ENCODE assay signal across 8 mouse cellular contexts in genomic region chr5:74067831-74068713, GRCm38 (mm10). TPM values are rescaled to one million over a fixed set of nuclear protein-coding genes. Genes with fewer than 3 reads are reported as not detected.
DNase-seq lines count a peak whose midpoint lies in the region; ATAC-seq lines count a peak whose summit lies in the region.

Gene Usp46, minus strand, starts transcription at chr5:74068431.

- no peaks in the 10 kb centered on the region for H3K36me3 ChIP-seq in hindbrain, embryonic 10.5 days

- under 1% methylated on average over 89 of the region's 89 CpGs for WGBS in hindbrain, embryonic 10.5 days

- DNase-seq in Muller cell, postnatal 12 days (ENCODE audit: inconsistent ontology term), result peak; percentile 89
- DNase-seq in cerebellum, adult 9-10 months, result peak; percentile 79
- peak; percentile 85 for DNase-seq in hindbrain, embryonic 10.5 days (ENCODE audit: low spot score)
- DNase-seq in layer of hippocampus, postnatal 14 days (ENCODE audit: low spot score in 2 of 2), result peak; percentile 74 to 75
- DNase-seq in lung, postnatal 25 days (ENCODE audit: low spot score), result peak; percentile 85
- peak; percentile 38 for DNase-seq in retina, adult 2 months (ENCODE audit: low read depth, low spot score)
- peak; percentile 76 for DNase-seq in thymus, postnatal 25 days

- peak within 1 kb of the TSS; percentile 86 for H3K4me3 ChIP-seq in hindbrain, embryonic 10.5 days

- H3K4me1 ChIP-seq in hindbrain, embryonic 10.5 days (replicated peaks), result peaks cover 40% of the 10 kb centered on the region

- no peaks in the 10 kb centered on the region for H3K27me3 ChIP-seq in hindbrain, embryonic 10.5 days (ENCODE audit: insufficient read depth, poor library complexity, severe bottlenecking)

- H3K27ac ChIP-seq in hindbrain, embryonic 10.5 days, result peak within 1 kb of the TSS; percentile 99

- peak; percentile 87 for ATAC-seq in frontal cortex, adult (ENCODE audit: low TSS enrichment)

- no peaks in the 10 kb centered on the region for H3K9me3 ChIP-seq in hindbrain, embryonic 10.5 days

RNA-seq across cellular contexts. Expression of gene Usp46, which starts in this region (rescaled TPM):
- 27.6 and 31.2 TPM in 2 replicates for polyA plus RNA-seq in hindbrain, embryonic 10.5 days (2016; fragmentation: Nextera tagmentation; extraction: Ambion mirVana)
- total RNA-seq in layer of hippocampus, postnatal 14 days (2021), result 100 to 1,000 TPM; 125 to 130 TPM

Comparison
In these comparisons a context has a peak if more than half of its experiments do, and no peak if none do; other contexts are left out.
1. Peak in every context shown above with its lines: DNase-seq, ATAC-seq, H3K4me3 ChIP-seq and H3K27ac ChIP-seq.
2. DNase-seq: peak in every context shown above with its lines; median percentile 89 in Muller cell, postnatal 12 days; 85 in hindbrain, embryonic 10.5 days; 85 in lung, postnatal 25 days; 79 in cerebellum, adult 9-10 months; 76 in thymus, postnatal 25 days; 74 in layer of hippocampus, postnatal 14 days; 38 in retina, adult 2 months.